Mouse (Mus musculus): ENCODE data around the gene Lrr1. TPM values are rescaled to one million over a fixed set of nuclear protein-coding genes. Genes with fewer than 3 reads are reported as not detected.
A peak's percentile ranks its signal among the peaks of the same experiment; 100 is the strongest.
"Not testable (repeated sequence)": the region's sequence is repeated elsewhere in the genome, so short reads cannot be mapped to it uniquely, and the experiment has no call there.

The Lrr1 gene
- polyA plus RNA-seq, 1 experiment from 2014 or later, result 37.1 TPM

DNA sequence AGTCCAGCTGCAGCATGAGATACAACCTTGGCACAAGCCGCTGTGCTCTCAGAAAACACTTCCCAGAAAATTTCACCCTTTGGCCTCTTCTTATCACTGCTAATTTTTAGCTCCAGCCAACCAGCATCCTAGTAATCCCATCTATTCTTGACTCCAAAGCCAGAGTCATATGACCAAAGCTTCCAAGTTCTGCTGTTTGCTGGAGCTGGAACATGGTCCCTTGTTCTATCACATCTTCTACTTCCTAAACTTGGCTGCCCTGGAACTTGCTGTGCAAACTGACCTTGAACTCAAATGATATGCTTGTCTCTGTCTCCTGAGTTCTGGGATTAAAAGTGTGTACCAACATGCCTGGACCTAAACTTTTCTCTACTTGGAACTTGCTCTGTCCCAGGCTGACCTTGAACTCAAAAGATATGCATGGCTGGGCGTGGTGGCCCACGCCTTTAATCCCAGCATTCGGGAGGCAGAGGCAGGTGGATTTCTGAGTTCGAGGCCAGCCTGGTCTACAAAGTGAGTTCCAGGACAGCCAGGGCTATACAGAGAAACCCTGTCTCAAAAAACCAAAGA is 21.4 kb upstream of the Lrr1 start:
- Histone ChIP-seq H3K27ac (no peak overlapping the region), H3K9me3 (no peaks in the 10 kb centered on the region)

DNA sequence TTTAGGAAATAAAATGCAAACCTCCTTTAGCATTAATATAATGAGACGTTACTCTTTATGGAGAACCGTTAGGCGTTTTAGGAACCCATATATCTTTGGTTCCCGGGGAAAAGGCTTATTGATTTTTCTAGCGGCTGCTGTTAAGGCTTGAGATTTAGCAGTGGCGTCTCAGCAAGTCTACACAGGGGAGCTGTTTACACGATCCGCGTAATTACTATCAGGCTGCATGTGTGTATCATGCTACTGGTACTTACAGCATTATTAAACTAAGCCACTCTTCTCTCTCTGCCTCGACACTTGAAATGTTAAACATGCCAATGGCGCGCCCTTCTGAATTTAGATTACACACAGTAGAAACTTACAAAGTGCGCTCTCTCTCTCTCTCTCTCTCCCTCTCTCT is 18.6 kb upstream of the Lrr1 start:
- H3K9me3 ChIP-seq, result no peaks in the 10 kb centered on the region
- H3K36me3 ChIP-seq (replicated peaks), result 0 out of 2 replicates have a peak, but pooled peaks cover 3% of the 10 kb centered on the region
- no peak overlapping the region for H3K27ac ChIP-seq
- no peaks in the 10 kb centered on the region for H3K4me1 ChIP-seq
- H3K4me3 ChIP-seq, result no peak overlapping the region
- no peak for DNase-seq (ENCODE audit: extremely low spot score, low spot score)
- H3K27me3 ChIP-seq (ENCODE audit: poor library complexity, severe bottlenecking), result no peaks in the 10 kb centered on the region
- 91% methylated on average over 13 of the region's 13 CpGs for WGBS

More for the DNA sequence above, 21.4 kb upstream of the Lrr1 start:
- DNase-seq (ENCODE audit: extremely low spot score, low spot score), result no peak
- Histone ChIP-seq H3K36me3 (replicated peaks) (no peaks in the 10 kb centered on the region), H3K4me1 (no peaks in the 10 kb centered on the region), H3K4me3 (no peak overlapping the region), H3K27me3 (ENCODE audit: poor library complexity, severe bottlenecking) (no peaks in the 10 kb centered on the region)
- 90% methylated on average over 5 of the region's 5 CpGs for WGBS

DNA sequence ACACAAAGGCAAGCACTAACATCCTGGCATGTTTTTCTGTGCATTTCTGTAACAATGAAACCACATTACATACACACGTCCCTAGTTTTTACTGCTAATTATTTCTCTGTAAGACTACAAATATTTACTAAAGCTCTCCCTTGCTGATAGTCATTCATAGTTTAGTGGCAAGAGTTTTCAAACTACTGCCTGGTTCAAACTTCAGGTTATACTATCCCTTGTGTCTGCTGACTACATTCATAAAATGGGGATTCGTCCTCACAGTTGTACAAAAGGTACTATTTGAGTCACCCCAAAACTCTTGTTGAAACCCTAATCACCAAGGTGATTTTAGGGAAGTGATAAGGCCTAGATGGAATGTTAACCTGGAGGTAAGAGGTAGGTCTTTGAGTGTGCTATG is 12.7 kb upstream of the Lrr1 start:
- H3K4me3 ChIP-seq, result no peak overlapping the region
- no peak overlapping the region for H3K27ac ChIP-seq
- WGBS, result 92% methylated on average over 2 of the region's 2 CpGs
- peaks cover 32% of the 10 kb centered on the region for H3K36me3 ChIP-seq (replicated peaks)
- no peaks in the 10 kb centered on the region for H3K9me3 ChIP-seq
- peaks cover 9% of the 10 kb centered on the region for H3K4me1 ChIP-seq
- DNase-seq (ENCODE audit: extremely low spot score, low spot score), result no peak
- no peaks in the 10 kb centered on the region for H3K27me3 ChIP-seq (ENCODE audit: poor library complexity, severe bottlenecking)

DNA sequence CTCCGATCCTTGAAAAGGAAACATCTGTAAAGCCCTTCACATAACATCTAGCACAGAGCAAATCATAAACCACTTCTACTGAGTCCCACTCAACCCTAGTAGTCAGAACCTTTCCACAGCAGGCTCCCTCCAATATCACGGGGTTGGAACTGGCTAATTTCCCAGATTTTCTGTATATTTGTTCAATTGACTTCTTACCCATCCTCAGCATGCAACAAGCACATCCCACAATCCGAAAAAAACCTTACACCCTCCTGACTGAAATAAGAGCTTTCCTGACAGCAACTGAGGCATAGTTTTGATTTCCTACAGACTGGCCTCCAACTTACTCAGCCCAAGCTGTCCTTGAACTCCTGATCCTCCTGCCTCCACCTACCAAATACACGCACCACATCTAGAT is 12.2 kb upstream of the Lrr1 start:
- no peak for DNase-seq (ENCODE audit: extremely low spot score, low spot score)
- Histone ChIP-seq H3K36me3 (replicated peaks) (peaks cover 32% of the 10 kb centered on the region), H3K27me3 (ENCODE audit: poor library complexity, severe bottlenecking) (no peaks in the 10 kb centered on the region), H3K4me1 (peaks cover 9% of the 10 kb centered on the region), H3K9me3 (no peaks in the 10 kb centered on the region), H3K27ac (no peak overlapping the region), H3K4me3 (no peak overlapping the region)
- 84% methylated on average over 4 of the region's 4 CpGs for WGBS

DNA sequence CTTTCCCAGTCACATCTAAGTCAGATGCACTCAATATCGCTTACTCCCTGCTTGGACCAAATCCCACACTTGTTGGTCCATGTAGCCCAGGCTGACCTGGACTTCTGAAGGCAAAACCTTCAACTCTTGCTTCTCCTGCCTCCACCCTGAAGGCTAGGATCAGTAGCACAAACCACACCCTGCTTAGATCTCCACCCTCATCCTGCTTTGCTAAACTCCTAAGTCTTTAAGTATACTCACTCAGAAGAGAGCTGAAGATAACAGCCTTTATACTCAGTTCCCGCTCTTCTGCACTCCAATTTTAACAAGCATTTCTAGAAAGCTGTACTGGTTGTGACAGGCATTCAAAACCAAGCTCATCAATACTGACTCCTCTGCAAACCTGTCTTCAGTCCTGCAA is 11.5 kb upstream of the Lrr1 start:
- DNase-seq (ENCODE audit: extremely low spot score, low spot score), result no peak
- peaks cover 9% of the 10 kb centered on the region for H3K4me1 ChIP-seq
- H3K27ac ChIP-seq, result no peak overlapping the region
- peaks cover 32% of the 10 kb centered on the region for H3K36me3 ChIP-seq (replicated peaks)
- no peaks in the 10 kb centered on the region for H3K27me3 ChIP-seq (ENCODE audit: poor library complexity, severe bottlenecking)
- WGBS, result 92% methylated on average over 2 of the region's 2 CpGs
- H3K9me3 ChIP-seq, result no peaks in the 10 kb centered on the region
- peak overlapping the region; percentile 84; the same call in 1 of the 2 replicates for H3K4me3 ChIP-seq

DNA sequence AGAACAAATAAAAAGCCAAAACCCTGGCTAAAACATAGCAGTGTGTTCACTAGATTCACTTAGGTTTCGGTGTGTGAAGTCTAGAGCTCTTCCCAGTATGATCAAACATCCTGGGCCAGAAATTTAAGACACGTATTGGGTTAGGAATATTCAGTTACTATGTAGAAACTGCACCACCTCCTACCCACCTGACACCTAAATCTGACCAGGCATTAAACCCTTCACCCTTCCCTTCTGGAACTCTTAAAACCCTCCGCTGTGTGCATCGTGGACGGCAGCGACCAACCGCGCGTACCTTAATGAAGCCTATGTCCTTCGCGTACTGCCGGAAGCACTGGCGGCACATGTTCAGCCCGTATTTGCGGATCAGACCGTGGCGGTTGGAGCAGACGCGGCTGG is 10.2 kb upstream of the Lrr1 start:
- Histone ChIP-seq H3K9me3 (no peaks in the 10 kb centered on the region), H3K36me3 (replicated peaks) (peaks cover 32% of the 10 kb centered on the region), H3K4me1 (peaks cover 9% of the 10 kb centered on the region), H3K27me3 (ENCODE audit: poor library complexity, severe bottlenecking) (no peaks in the 10 kb centered on the region), H3K27ac (peak overlapping the region; percentile 97), H3K4me3 (peak overlapping the region; percentile 84)
- WGBS, result under 1% methylated on average over 19 of the region's 19 CpGs
- DNase-seq (ENCODE audit: extremely low spot score, low spot score), result no peak

DNA sequence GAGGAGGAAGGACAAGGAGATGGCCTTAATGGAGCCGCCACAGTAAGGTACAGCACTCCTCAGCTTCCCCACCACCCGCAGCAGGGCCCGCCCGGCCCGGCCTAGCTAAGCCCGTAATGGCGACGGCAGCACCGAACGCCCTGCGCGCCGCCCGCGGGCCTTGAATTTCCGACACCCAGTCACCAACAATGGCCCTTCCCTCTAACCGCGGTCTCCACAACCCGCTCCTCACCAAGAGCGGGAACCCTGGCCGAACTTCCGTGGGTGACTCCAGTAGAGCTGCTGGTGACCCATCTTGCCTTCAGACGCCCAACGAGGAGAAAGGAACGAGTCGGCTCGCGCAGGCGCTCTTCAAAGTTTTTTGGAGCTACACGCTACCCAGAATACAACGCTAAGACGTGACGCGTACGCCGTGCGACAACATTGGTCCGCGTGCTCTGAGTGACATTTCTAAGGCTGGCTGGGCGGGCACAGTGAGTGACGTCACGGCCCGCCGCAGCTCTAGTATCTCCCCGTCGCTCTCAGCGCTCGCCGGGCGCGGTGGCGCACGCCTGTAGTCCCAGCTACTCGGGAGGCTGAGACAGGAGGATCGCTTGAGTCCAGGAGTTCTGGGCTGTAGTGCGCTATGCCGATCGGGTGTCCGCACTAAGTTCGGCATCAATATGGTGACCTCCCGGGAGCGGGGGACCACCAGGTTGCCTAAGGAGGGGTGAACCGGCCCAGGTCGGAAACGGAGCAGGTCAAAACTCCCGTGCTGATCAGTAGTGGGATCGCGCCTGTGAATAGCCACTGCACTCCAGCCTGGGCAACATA is 9.6 kb upstream of the Lrr1 start, which contains the start of gene Rps29:
TSS of gene Rps29 (minus strand) at position 422 of the 813 bp plus-strand sequence.
- DNase-seq (ENCODE audit: extremely low spot score, low spot score), result peak; percentile 99
- not testable (repeated sequence) for H3K27me3 ChIP-seq (ENCODE audit: poor library complexity, severe bottlenecking); H3K9me3 ChIP-seq; H3K4me1 ChIP-seq
- Histone ChIP-seq H3K4me3 (peak within 1 kb of the TSS; percentile 84), H3K27ac (peak within 1 kb of the TSS; percentile 97), H3K36me3 (replicated peaks) (peaks cover 32% of the 10 kb centered on the region)
- WGBS, result under 1% methylated on average over 60 of the region's 68 CpGs

DNA sequence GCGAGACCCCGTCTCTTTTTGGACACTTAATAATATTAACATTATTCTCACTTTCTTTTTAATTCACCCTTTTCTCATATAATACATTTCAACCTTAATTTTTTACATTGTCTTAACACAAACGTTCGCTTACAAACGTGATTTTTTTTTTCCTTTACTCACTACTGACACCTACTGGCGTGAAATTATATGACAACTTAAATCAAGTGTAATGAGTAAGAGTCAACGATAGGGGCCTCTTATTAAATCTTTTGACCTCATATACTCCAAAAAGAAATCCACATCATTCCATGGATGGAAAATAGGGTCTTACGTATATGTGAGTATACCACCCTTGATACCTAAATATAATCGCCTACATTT is 9.1 kb upstream of the Lrr1 start:
- peak overlapping the region; percentile 32 for H3K4me3 ChIP-seq
- no peak for DNase-seq (ENCODE audit: extremely low spot score, low spot score)
- peaks cover 9% of the 10 kb centered on the region for H3K4me1 ChIP-seq
- H3K27ac ChIP-seq, result no peak overlapping the region
- no peaks in the 10 kb centered on the region for H3K9me3 ChIP-seq
- 7% methylated on average over 9 of the region's 9 CpGs for WGBS
- H3K36me3 ChIP-seq (replicated peaks), result peaks cover 31% of the 10 kb centered on the region
- H3K27me3 ChIP-seq (ENCODE audit: poor library complexity, severe bottlenecking), result no peaks in the 10 kb centered on the region

DNA sequence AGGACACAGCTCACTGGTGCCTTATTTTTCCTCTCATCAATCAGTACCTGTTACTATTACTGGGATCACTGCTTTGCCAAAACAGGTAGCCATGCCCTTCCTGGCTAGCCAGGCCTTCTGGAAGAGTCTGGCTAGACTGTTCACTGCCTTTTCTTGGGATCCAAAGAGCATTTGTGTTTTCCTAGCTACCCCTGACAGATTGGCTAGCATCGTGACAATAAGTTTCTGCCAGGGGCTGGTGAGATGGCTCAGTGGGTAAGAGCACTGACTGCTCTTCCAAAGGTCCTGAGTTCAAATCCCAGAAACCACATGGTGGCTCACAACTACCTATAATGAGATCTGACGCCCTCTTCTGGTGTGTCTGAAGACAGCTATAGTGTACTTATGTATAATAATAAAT is 7.9 kb upstream of the Lrr1 start:
- H3K4me3 ChIP-seq; H3K27ac ChIP-seq; DNase-seq (ENCODE audit: extremely low spot score, low spot score); H3K9me3 ChIP-seq; H3K4me1 ChIP-seq; H3K27me3 ChIP-seq (ENCODE audit: poor library complexity, severe bottlenecking): not testable (repeated sequence)
- H3K36me3 ChIP-seq (replicated peaks), result peaks cover 24% of the 10 kb centered on the region
- 86% methylated on average over 2 of the region's 2 CpGs for WGBS

DNA sequence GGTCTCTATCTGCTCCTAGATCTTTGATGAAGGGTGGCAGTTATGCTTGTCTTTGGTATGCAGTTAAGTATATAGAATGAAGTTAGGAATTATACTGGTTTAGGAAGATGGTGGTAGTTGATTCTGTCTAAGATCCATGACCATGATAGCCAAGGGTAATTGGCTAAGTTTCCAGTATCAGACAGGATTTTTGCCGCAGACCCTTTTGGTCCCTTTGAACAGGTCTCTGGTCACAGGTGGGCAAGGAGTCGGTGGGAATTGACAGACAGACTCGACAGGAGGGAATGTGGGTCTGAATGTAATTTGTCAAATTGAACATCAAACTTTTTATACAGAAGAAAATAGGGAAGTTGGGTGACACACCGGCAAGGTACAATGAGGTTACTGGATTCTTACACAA is 5.0 kb upstream of the Lrr1 start:
- 89% methylated on average over 4 of the region's 4 CpGs for WGBS
- not testable (repeated sequence) for H3K27ac ChIP-seq; H3K27me3 ChIP-seq (ENCODE audit: poor library complexity, severe bottlenecking); H3K4me3 ChIP-seq; DNase-seq (ENCODE audit: extremely low spot score, low spot score); H3K4me1 ChIP-seq; H3K9me3 ChIP-seq; H3K36me3 ChIP-seq (replicated peaks)

DNA sequence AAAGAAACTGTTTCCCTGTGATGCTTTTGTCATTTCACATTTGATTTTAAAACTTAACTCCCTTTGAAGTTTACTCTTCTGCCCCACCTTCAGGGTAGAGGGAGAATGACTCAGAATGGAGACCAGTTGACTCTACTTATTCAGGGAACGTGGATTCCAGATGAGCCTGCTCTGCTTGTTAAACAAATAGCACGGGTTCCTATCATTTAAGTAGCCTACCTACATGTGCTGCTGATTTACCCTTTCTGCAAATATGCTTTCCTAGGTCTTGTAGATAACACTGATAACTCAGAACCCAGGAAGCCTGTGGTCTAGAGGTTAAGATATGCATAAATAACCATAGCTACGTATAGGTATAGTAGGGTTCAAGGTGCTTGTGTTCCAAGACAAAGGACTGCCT is 3.7 kb upstream of the Lrr1 start:
- 66% methylated on average over 3 of the region's 3 CpGs for WGBS
- Histone ChIP-seq H3K4me3 (no peak overlapping the region), H3K27me3 (ENCODE audit: poor library complexity, severe bottlenecking) (no peaks in the 10 kb centered on the region), H3K27ac (no peak overlapping the region), H3K9me3 (no peaks in the 10 kb centered on the region), H3K4me1 (peaks cover 19% of the 10 kb centered on the region), H3K36me3 (replicated peaks) (no peaks in the 10 kb centered on the region)
- no peak for DNase-seq (ENCODE audit: extremely low spot score, low spot score)

DNA sequence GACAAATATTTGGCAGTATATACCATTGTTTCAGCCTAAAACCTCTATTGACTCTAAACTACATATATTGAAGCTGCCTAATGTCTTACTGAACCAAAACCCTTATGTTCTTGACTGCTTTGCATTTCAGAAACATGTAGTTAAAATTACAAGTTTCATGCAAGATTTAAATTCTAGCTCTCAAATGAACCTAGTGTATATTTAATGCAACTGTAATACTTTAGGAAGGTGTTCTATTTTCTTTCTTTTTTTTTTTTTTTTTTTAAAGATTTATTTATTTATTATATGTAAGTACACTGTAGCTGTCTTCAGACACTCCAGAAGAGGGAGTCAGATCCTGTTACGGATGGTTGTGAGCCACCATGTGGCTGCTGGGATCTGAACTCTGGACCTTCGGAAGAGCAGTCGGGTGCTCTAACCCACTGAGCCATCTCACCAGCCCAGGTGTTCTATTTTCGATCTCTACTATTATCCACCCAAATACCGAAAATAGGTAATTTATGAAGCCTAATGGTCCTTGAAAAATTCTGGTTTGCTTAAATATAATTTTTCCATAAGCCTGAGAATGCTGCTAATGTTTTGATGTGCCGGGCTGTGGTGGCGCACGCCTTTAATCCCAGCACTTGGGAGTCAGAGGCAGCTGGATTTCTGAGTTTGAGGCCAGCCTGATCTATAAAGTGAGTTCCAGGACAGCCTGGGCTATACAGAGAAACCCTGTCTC is 1.6 kb upstream of the Lrr1 start:
- H3K9me3 ChIP-seq; DNase-seq (ENCODE audit: extremely low spot score, low spot score); H3K4me3 ChIP-seq; H3K27me3 ChIP-seq (ENCODE audit: poor library complexity, severe bottlenecking); H3K27ac ChIP-seq; H3K36me3 ChIP-seq (replicated peaks): not testable (repeated sequence)
- H3K4me1 ChIP-seq, result peaks cover 26% of the 10 kb centered on the region
- 70% methylated on average over 8 of the region's 8 CpGs for WGBS

Measured in forebrain, embryonic 10.5 days (tissue).